Mouse (Mus musculus) liver, embryonic 14.5 days (tissue): ENCODE measurements around the gene Avpr2.

Experiments
- CTCF ChIP-seq: IDR thresholded peaks from 2 replicates; pipeline ENCODE4 v1.5.1; 2016; ENCODE audit warnings: antibody characterized with exemption, low read depth, control low read depth
- EP300 ChIP-seq: IDR thresholded peaks from 2 replicates; pipeline ENCODE4 v1.6.1; 2016; ENCODE audit warnings: antibody characterized with exemption, low read depth

DNA sequence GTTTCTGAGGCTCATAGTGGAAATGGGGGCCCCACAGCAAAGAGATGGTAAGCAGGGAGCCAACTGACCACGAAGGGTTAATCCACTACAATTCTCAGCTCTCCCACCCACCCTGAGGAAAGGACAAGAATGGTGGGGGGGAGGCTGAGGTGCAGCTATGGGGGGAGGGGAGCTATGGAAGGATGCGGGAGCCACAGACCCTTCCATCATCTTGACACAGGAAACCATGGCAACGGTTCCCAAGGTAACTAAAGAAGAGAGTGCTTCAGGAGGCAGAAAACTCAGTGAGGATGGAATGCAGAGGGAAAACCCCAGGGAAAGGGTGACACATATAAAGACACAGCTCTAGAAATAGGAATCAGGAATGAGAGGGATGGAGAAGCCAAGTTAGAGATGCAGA is 27.2 kb upstream of the Avpr2 start:
- no peak for TF ChIP-seq EP300
- TF ChIP-seq CTCF, result no peak
